Mouse (Mus musculus) olfactory bulb, adult 2 months (tissue): ENCODE measurements around the gene Epha6. TPM values are rescaled to one million over a fixed set of nuclear protein-coding genes. Genes with fewer than 3 reads are reported as not detected.

Experiments
- H3K27ac ChIP-seq: fragments of 200-500 bp; 2 replicates; pipeline ENCODE4 v1.5.1; 2012; ENCODE audit warnings: low read depth, low read length; ENCODE audit not compliant: insufficient read depth
- H3K4me1 ChIP-seq: fragments of 200-500 bp; 2 replicates; pipeline ENCODE4 v1.6.1; 2012; ENCODE audit warnings: low read length; ENCODE audit not compliant: control insufficient read depth, insufficient read depth
- H3K4me3 ChIP-seq: fragments of 200-500 bp; 2 replicates; pipeline ENCODE4 v1.5.1; 2012; ENCODE audit warnings: mild to moderate bottlenecking, low read depth, low read length, moderate library complexity; ENCODE audit not compliant: insufficient read depth
- CTCF ChIP-seq: fragments of 200-500 bp; IDR thresholded peaks from 2 replicates; pipeline ENCODE4 v1.5.1; 2012; ENCODE audit warnings: low read depth, mild to moderate bottlenecking, low read length, moderate library complexity; ENCODE audit not compliant: insufficient read depth
- POLR2A ChIP-seq: fragments of 200-500 bp; IDR thresholded peaks from 2 replicates; pipeline ENCODE4 v1.6.1; 2012; ENCODE audit warnings: mild to moderate bottlenecking, low read depth, low read length, moderate library complexity; ENCODE audit not compliant: insufficient read depth
- WGBS: fragments of 180-500 bp; shearing (Covaris S2); methylation state at CpG from one replicate; pipeline ENCODE4 v1.1.7; 2018; 5-methylcytosine and 5-hydroxymethylcytosine counted together
- polyA plus RNA-seq: library from polyadenylated mRNA; stranded (reverse); fragments of >200 nt; gene quantifications from 2 replicates; pipeline ENCODE4 v1.2.4, GENCODE M21; 2012; ENCODE audit warnings: low replicate concordance; ENCODE audit not compliant: missing spikeins, insufficient read depth, insufficient read length

Epha6 gene
- polyA plus RNA-seq, 1 experiment: not detected

DNA sequence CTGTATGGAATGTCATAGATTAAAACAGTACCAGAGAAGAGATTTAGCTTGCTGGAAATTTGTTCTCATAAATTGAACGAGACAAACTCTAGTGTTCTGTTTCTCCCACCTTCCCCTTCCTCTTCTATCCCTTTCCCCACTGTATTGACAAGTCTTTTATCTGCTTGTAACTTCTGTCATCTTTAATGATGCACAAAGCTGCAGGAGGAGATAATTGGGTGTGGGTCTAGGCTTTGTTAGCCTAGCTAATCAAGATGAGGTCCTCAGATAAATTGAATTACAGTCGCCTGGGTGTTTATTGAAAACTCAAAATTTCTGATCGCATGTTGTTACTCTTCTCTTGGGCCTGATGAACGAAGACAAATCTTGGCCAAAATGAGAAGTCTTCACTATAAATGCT, 844.5 kb downstream of the Epha6 start:
- TF ChIP-seq POLR2A: no peak
- TF ChIP-seq CTCF: no peak
- Histone ChIP-seq H3K4me3 (no peak overlapping the region), H3K4me1 (no peaks in the 10 kb centered on the region), H3K27ac (no peak overlapping the region)
- 82% methylated on average over 4 of the region's 4 CpGs for WGBS

DNA sequence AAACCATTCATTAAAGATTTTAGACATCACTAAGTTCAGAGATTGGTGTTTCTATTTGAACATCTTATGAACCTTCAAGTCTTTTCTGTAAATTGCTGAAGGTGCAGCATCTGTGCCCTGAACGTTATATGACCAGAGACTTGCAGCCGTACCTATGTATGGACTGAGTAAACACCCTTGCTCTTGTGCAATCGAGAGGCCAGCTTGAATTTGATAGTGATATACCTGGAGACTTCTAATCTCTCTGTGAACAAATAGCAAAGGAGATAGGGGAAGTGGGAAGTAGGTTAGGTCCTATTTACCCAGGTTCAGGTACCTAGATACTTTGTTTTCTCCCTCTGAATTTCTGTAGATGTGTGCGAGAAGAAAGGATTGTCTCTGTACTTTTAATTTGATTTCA, 854.4 kb downstream of the Epha6 start:
- no peak overlapping the region for H3K4me3 ChIP-seq
- TF ChIP-seq POLR2A (no peak), CTCF (no peak)
- H3K4me1 ChIP-seq: no peaks in the 10 kb centered on the region
- 87% methylated on average over 4 of the region's 4 CpGs for WGBS
- no peak overlapping the region for H3K27ac ChIP-seq

DNA sequence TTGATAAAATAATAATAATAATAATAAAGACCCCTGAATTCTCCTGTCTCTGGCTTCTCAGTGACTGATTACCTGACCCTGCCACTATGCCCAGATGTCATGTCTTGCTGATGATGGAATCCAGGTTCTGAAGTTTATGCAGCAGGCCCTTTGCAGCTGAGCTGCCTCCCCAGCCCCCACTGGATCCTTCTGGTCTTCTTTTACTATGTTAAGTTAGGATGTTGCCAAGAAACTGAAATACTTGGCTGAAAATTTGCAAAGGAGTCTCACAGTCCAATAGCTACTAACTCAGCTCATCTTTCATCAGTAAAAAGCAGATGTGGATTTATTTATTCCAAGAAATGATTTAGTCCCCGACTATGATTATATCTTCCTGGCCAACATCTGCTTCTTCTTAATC, 861.7 kb downstream of the Epha6 start:
- no peak for TF ChIP-seq CTCF
- TF ChIP-seq POLR2A: no peak
- no peaks in the 10 kb centered on the region for H3K4me1 ChIP-seq
- H3K4me3 ChIP-seq: no peak overlapping the region
- WGBS: 80% methylated on average over 1 of the region's 1 CpGs
- no peak overlapping the region for H3K27ac ChIP-seq

DNA sequence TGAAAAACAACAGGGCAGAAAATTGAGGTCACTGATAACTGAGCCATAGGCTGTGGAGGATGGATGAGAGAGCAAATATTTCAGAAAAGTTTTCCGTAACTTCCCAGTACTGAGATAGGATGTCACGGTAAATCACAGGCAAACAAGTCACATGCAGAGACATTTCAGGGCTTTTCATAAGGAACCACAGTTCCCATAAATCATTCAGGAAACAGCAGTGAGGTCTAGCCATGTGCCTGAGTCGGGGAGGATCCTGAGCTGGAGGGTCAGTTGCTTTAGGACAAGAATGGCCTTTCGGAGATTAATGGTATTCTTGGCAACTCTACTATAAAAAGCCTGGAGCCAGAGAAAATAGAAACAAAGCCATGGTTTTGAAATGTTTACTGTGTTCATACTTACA, 889.8 kb downstream of the Epha6 start:
- H3K27ac ChIP-seq: no peak overlapping the region
- no peak for TF ChIP-seq CTCF
- TF ChIP-seq POLR2A: no peak
- 84% methylated on average over 4 of the region's 4 CpGs for WGBS
- no peaks in the 10 kb centered on the region for H3K4me1 ChIP-seq
- H3K4me3 ChIP-seq: no peak overlapping the region

DNA sequence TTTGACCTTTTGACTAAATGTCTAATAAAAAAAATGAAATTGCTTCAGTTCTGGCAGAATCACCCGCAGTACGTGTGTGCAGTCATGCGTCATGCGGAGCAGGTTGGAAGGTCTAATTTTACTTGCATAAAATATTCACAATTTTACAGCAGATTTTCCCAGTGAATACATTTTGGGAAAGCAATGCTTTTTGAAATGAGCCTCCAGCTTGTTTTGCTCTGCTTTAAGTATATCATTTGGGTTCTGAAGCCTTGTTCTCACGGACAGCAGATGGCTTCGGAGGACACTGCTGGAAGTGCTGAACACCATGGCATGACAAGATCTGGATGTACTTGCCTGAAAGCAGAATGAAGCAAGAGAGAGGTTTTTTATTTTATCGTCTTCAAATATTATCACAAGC, 912.1 kb downstream of the Epha6 start:
- WGBS: 90% methylated on average over 7 of the region's 7 CpGs
- TF ChIP-seq POLR2A (no peak), CTCF (no peak)
- Histone ChIP-seq H3K27ac (no peak overlapping the region), H3K4me3 (no peak overlapping the region), H3K4me1 (no peaks in the 10 kb centered on the region)

DNA sequence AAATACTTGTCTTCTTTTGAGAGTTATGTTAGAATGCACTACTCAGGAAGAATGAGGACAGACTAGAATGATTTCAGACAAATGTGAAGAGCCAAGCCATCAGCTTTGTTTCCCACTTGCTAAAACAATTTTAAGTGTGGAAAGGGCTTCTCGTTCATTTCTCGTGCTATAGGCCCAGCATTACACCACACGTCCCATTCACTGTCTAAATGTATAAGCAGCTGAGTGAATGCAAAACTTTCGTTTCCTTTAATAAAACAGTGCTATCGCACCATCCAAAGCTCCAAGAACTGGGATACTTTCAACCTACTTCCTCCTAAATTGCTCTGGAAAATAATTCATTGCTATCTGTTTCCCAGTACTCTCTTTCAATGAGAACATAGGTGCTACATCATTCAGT, 916.2 kb downstream of the Epha6 start:
- WGBS: 89% methylated on average over 5 of the region's 5 CpGs
- TF ChIP-seq POLR2A: no peak
- no peak for TF ChIP-seq CTCF

DNA sequence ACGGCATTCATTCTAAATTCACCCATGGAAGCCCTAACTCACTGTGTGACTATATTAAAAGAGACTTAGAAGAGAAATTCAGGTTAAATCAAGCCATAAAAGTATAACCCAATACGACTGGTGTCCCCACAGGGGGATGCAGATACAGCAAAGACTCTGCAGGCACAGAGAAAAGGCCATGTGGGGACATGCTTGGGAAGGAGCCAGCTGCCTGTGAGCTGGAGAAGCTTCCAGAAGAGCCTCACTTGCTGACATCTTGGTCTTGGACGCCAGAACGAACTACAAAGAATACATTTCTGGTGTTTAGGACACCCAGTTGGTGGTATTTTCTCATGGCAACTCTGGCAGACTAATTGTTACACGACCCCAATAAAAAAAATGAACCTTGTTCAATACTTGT, 920.2 kb downstream of the Epha6 start:
- Histone ChIP-seq H3K4me3 (no peak overlapping the region), H3K4me1 (peaks cover 4% of the 10 kb centered on the region; the same call in 1 of the 2 replicates), H3K27ac (no peak overlapping the region)
- 65% methylated on average over 5 of the region's 5 CpGs for WGBS
- no peak for TF ChIP-seq POLR2A
- no peak for TF ChIP-seq CTCF

More for the DNA sequence above, 916.2 kb downstream of the Epha6 start:
- Histone ChIP-seq H3K27ac (no peak overlapping the region), H3K4me1 (peaks cover 4% of the 10 kb centered on the region; the same call in 1 of the 2 replicates), H3K4me3 (no peak overlapping the region)

DNA sequence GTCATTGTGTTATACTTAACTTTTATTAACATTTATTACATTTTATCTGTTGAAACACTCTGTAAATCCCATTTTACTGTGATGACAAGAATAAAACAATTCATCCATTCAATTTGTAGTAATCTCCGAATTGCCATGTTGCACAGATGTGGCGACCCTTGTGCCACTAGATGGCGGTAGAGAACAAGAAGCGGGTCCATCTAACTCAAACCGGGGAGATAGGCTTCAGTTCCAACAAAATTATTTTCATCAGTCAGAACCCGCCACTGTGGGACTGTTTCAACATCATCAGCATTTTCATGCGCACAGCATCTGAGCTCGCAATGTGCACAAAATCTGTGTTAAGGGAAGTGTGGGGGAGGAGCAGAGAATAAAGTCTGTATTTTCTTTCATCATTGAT, 921.9 kb downstream of the Epha6 start:
- WGBS: 1% methylated on average over 8 of the region's 8 CpGs
- H3K4me1 ChIP-seq: peaks cover 4% of the 10 kb centered on the region; the same call in 1 of the 2 replicates
- TF ChIP-seq POLR2A (no peak), CTCF (no peak)
- no peak overlapping the region for H3K27ac ChIP-seq
- no peak overlapping the region for H3K4me3 ChIP-seq

DNA sequence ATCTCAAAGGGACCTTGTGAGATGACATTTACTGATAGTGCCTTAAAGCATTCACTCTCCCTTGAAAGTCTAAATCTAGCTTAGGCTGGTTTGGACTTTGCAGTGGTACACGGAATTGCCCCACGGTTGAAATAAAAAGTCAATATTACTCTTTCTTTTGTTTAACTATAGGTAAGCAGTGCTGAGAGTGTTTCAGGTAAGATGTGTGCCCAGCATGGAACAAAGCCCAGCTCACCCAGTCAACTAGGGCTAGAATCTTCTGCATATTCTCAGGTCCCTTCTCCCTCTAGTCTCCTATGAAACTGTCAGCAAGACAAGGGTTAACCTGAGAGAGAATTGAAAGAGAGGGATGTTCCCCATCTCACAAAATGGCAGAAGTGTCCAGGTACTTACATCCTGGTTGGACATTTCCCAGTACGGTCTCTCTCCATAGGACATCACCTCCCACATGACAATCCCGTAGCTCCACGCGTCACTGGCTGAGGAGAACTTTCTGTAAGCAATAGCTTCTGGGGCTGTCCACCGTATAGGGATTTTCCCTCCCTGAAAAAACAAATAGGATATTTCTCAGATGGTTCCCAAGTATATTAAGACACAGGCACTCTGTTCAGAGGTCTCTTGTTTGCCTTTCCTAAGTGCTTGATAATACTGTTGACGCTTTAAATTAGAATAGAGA, 923.0 kb downstream of the Epha6 start:
- WGBS: 81% methylated on average over 8 of the region's 8 CpGs

DNA sequence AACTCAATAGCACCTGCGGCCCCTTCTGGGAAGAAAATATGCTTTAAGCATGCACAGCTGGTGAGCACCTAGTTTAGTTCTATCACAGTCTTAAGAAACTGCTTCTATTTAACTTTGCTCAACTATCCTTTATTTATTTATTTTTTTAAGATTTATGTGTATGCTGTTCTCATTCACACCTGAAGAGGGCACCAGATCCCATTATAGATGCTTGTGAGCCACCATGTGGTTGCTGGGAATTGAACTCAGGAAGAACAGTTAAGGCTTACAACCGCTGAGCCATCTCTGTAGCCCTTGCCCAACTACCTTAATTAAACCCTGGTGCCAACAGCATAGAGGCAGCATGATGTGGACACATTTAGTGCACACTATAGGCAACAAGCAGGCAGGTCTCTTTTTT, 938.4 kb downstream of the Epha6 start:
- no peak for TF ChIP-seq CTCF
- no peak for TF ChIP-seq POLR2A
- 92% methylated on average over 2 of the region's 2 CpGs for WGBS
- Histone ChIP-seq H3K27ac (no peak overlapping the region), H3K4me3 (no peak overlapping the region), H3K4me1 (no peaks in the 10 kb centered on the region)

More for the DNA sequence above, 923.0 kb downstream of the Epha6 start:
- H3K4me3 ChIP-seq: no peak overlapping the region
- H3K27ac ChIP-seq: no peak overlapping the region
- H3K4me1 ChIP-seq: peaks cover 4% of the 10 kb centered on the region; the same call in 1 of the 2 replicates
- no peak for TF ChIP-seq POLR2A
- no peak for TF ChIP-seq CTCF
